Mouse (Mus musculus) forebrain, embryonic 10.5 days (tissue): ENCODE measurements at regions not wholly inside any gene's neighbourhood (a gene's known extent, or its start where the extent isn't known, plus 50 kb on each side); places are given as distances from the start of the nearest gene placed in this dataset.
A peak's percentile ranks its signal among the peaks of the same experiment; 100 is the strongest.

Experiments
- DNase-seq: peaks from one replicate; pipeline ENCODE4 v3.0.0-alpha.2; 2017; ENCODE audit warnings: low spot score; ENCODE audit errors: extremely low spot score
- H3K27ac ChIP-seq: fragments of 300-500 bp; sonication (generic); 2 replicates; pipeline ENCODE4 v1.5.1; 2016; ENCODE audit warnings: mild to moderate bottlenecking
- H3K27me3 ChIP-seq: fragments of 300-500 bp; sonication (generic); 2 replicates; pipeline ENCODE4 v1.6.1; 2016; ENCODE audit warnings: mild to moderate bottlenecking; ENCODE audit not compliant: poor library complexity, severe bottlenecking
- H3K36me3 ChIP-seq: fragments of 300-500 bp; sonication (generic); replicated peaks from 2 replicates; pipeline ENCODE4 v1.6.1; 2016; ENCODE audit warnings: mild to moderate bottlenecking, moderate library complexity
- H3K4me1 ChIP-seq: fragments of 300-500 bp; sonication (generic); 2 replicates; pipeline ENCODE4 v1.6.1; 2016
- H3K4me3 ChIP-seq: fragments of 300-500 bp; sonication (generic); 2 replicates; pipeline ENCODE4 v1.5.1; 2016; ENCODE audit warnings: mild to moderate bottlenecking, moderate library complexity
- H3K9me3 ChIP-seq: fragments of 300-500 bp; sonication (generic); 2 replicates; pipeline ENCODE4 v1.6.1; 2016; ENCODE audit warnings: mild to moderate bottlenecking, moderate library complexity
- WGBS: fragments of 180-500 bp; shearing (Covaris S2); methylation state at CpG from one replicate; pipeline ENCODE4 v1.1.7; 2016; 5-methylcytosine and 5-hydroxymethylcytosine counted together

- no peaks in the 10 kb centered on the region for H3K36me3 ChIP-seq
- no peaks in the 10 kb centered on the region for H3K9me3 ChIP-seq
- DNase-seq: no peak
- no peaks in the 10 kb centered on the region for H3K27me3 ChIP-seq
- no peak overlapping the region for H3K4me3 ChIP-seq
- no peak overlapping the region for H3K27ac ChIP-seq
- 79% methylated on average over 2 of the region's 2 CpGs for WGBS
- no peaks in the 10 kb centered on the region for H3K4me1 ChIP-seq
Measured at GRCm38 (mm10) chr14:9492228-9492627, 826.2 kb upstream of the 4930452B06Rik start.

DNA sequence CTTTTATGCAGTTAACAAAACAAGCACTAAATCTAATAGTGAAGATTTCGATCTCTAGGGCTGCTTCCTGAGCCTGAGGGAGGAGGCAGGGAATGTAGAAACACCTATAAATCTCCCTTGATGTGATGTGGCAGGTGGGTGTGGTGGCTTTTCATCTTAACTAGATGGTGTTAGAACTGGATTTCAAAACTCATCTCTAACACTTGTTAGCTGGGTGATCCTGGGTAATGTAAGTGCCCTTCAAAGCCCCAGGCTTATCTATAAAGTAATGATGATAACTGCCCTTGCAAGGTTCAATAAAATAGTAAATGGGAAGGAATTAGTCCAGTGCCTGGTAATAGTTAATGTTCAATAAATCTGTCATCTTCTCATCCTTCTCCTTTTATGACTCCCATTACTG, 822.5 kb upstream of the 4930452B06Rik start:
- no peaks in the 10 kb centered on the region for H3K27me3 ChIP-seq
- no peak for DNase-seq
- no peaks in the 10 kb centered on the region for H3K4me1 ChIP-seq
- H3K27ac ChIP-seq: no peak overlapping the region
- H3K9me3 ChIP-seq: no peaks in the 10 kb centered on the region
- H3K36me3 ChIP-seq: no peaks in the 10 kb centered on the region
- H3K4me3 ChIP-seq: no peak overlapping the region
- 63% methylated on average over 1 of the region's 1 CpGs for WGBS

DNA sequence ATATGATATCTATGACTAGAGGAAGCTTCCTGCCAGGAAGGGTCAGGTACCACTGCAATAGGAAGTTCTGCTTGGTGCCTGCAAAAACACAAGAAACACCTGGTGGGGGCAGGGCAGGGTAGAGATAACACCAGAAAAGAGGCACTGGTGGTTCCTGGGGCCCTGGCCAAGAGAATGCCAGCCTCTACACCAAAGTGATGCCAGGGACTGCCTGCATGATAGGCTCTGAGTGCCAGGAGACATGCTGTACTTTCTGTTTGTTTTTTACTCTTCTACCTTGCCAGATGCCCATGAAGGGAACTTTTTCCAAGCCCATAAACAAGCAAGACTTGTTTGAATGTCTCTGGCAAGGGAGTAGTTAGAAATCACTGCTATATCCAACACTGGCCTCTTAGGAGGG, 812.9 kb upstream of the 4930452B06Rik start:
- Histone ChIP-seq H3K27ac (no peak overlapping the region), H3K9me3 (no peaks in the 10 kb centered on the region), H3K36me3 (no peaks in the 10 kb centered on the region), H3K4me3 (no peak overlapping the region), H3K4me1 (peaks cover 7% of the 10 kb centered on the region), H3K27me3 (no peaks in the 10 kb centered on the region)
- no peak for DNase-seq

DNA sequence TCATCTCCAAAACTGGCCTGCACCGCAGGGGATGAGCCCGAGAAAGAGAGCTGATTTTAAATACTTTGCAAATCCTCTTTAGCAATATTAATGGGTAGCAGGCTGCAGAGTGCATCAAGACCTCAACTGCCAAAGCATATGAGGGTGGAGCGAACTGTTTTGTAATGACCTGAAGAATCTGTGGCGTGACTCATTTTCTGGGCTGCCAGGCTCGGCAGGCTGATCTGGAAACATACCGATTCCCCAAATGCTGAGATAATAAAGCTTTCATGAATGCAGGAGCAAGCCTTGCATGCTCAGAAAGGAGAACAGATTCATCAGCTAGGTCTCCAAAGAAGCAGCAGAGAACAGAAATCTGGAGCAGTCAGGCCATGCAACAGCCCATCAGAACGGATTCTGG, 809.1 kb upstream of the 4930452B06Rik start:
- no peaks in the 10 kb centered on the region for H3K36me3 ChIP-seq
- no peak overlapping the region for H3K4me3 ChIP-seq
- no peaks in the 10 kb centered on the region for H3K27me3 ChIP-seq
- no peak for DNase-seq
- H3K4me1 ChIP-seq: peaks cover 7% of the 10 kb centered on the region
- no peak overlapping the region for H3K27ac ChIP-seq
- H3K9me3 ChIP-seq: no peaks in the 10 kb centered on the region
- WGBS: 79% methylated on average over 7 of the region's 7 CpGs

- H3K9me3 ChIP-seq: no peaks in the 10 kb centered on the region
- no peak overlapping the region for H3K4me3 ChIP-seq
- no peak for DNase-seq
- no peak overlapping the region for H3K27ac ChIP-seq
- H3K36me3 ChIP-seq: no peaks in the 10 kb centered on the region
- H3K4me1 ChIP-seq: no peaks in the 10 kb centered on the region; the same call in 1 of the 2 replicates
- H3K27me3 ChIP-seq: no peaks in the 10 kb centered on the region
Measured at GRCm38 (mm10) chr14:9469686-9470085, 803.6 kb upstream of the 4930452B06Rik start.

DNA sequence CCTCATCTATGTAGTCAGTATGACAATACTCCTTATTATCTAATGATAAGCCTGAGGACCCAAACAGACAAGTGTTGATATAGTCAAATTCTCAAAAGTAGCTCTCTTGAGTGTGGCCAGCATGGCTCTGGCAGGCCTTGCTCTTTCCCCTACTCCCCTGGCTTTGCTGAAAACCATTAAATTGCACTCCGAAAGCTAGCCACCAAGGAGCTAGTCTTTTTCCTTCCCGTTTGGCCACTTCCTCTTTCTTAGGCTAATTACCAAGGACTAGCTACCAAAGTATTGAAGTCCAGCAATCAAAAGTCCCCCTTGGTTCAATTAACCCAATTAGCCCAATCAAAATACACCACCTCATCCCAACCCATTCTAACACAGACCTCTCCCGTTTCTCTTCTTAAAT, 802.6 kb upstream of the 4930452B06Rik start:
- Histone ChIP-seq H3K9me3 (no peaks in the 10 kb centered on the region), H3K27ac (no peak overlapping the region), H3K36me3 (no peaks in the 10 kb centered on the region), H3K27me3 (no peaks in the 10 kb centered on the region), H3K4me3 (no peak overlapping the region), H3K4me1 (no peaks in the 10 kb centered on the region; the same call in 1 of the 2 replicates)
- WGBS: 67% methylated on average over 3 of the region's 3 CpGs
- no peak for DNase-seq

DNA sequence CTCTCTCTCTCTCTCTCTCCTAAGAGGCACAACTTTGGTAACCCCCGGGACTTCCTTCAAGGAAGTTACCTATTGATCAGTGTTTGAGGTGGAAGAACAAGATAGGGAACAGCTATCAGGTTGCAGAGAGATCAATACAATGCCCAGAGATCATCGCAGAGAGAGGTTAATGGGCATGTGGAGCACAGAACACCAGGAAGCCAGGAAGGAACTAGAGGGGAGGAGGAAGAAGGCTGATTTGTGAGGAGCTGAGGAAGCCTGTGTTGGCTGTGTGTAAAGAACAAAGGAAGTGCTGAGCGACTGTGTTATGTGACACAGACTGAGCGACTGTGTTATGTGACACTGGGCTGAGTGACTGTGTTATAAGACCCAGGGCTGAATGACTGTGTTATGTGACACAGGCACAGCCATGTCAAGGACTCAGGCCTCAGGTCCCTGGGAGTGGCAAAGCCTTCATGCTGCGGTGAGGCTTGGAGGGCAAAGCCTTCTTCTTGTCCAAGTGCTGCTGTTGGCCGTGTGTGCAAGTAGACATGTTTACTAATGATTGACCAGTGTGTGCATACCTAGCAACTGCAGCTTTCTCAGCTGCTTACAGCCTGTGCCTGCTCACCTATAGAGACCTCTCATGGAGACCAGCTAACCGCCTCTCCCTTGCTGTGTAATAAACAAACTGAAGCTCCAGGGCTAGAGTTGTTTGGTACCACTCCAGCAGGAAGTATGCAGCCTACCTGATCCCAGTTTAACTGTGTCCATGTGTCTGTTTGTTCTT, 801.8 kb upstream of the 4930452B06Rik start:
- H3K27me3 ChIP-seq: no peaks in the 10 kb centered on the region
- DNase-seq: no peak
- H3K9me3 ChIP-seq: no peaks in the 10 kb centered on the region
- no peak overlapping the region for H3K4me3 ChIP-seq
- H3K36me3 ChIP-seq: no peaks in the 10 kb centered on the region
- peak overlapping the region; percentile 44 for H3K27ac ChIP-seq
- 70% methylated on average over 7 of the region's 7 CpGs for WGBS
- H3K4me1 ChIP-seq: no peaks in the 10 kb centered on the region; the same call in 1 of the 2 replicates

- H3K27me3 ChIP-seq: no peaks in the 10 kb centered on the region
- whole genome bisulfite sequencing: 91% methylated on average over 3 of the region's 3 CpGs
- H3K27ac ChIP-seq: no peak overlapping the region
- 0 out of 2 replicates have a peak, but pooled peaks cover 5% of the 10 kb centered on the region for H3K4me1 ChIP-seq
- H3K9me3 ChIP-seq: no peaks in the 10 kb centered on the region
- no peak overlapping the region for H3K4me3 ChIP-seq
- no peaks in the 10 kb centered on the region for H3K36me3 ChIP-seq
- no peak for DNase-seq
Measured at GRCm38 (mm10) chr14:9460006-9460405, 794.0 kb upstream of the 4930452B06Rik start.

GRCm38 (mm10) chr14:9458856-9459255, 792.8 kb upstream of the 4930452B06Rik start:
- Histone ChIP-seq H3K4me1 (0 out of 2 replicates have a peak, but pooled peaks cover 5% of the 10 kb centered on the region), H3K36me3 (no peaks in the 10 kb centered on the region), H3K4me3 (no peak overlapping the region), H3K27me3 (no peaks in the 10 kb centered on the region), H3K27ac (no peak overlapping the region), H3K9me3 (no peaks in the 10 kb centered on the region)
- DNase-seq: no peak
- 74% methylated on average over 2 of the region's 2 CpGs for WGBS

- no peaks in the 10 kb centered on the region for H3K27me3 ChIP-seq
- no peak for DNase-seq
- no peaks in the 10 kb centered on the region for H3K36me3 ChIP-seq
- no peaks in the 10 kb centered on the region for H3K9me3 ChIP-seq
- no peak overlapping the region for H3K27ac ChIP-seq
- H3K4me3 ChIP-seq: no peak overlapping the region
- 0 out of 2 replicates have a peak, but pooled peaks cover 5% of the 10 kb centered on the region for H3K4me1 ChIP-seq
Measured at GRCm38 (mm10) chr14:9457801-9458495, 791.9 kb upstream of the 4930452B06Rik start.

- 94% methylated on average over 5 of the region's 5 CpGs for WGBS
- DNase-seq: no peak
- no peak overlapping the region for H3K4me3 ChIP-seq
- H3K27me3 ChIP-seq: no peaks in the 10 kb centered on the region
- H3K27ac ChIP-seq: no peak overlapping the region
- H3K4me1 ChIP-seq: 0 out of 2 replicates have a peak, but pooled peaks cover 5% of the 10 kb centered on the region
- no peaks in the 10 kb centered on the region for H3K9me3 ChIP-seq
- no peaks in the 10 kb centered on the region for H3K36me3 ChIP-seq
Measured at GRCm38 (mm10) chr14:9455986-9456385, 789.9 kb upstream of the 4930452B06Rik start.

DNA sequence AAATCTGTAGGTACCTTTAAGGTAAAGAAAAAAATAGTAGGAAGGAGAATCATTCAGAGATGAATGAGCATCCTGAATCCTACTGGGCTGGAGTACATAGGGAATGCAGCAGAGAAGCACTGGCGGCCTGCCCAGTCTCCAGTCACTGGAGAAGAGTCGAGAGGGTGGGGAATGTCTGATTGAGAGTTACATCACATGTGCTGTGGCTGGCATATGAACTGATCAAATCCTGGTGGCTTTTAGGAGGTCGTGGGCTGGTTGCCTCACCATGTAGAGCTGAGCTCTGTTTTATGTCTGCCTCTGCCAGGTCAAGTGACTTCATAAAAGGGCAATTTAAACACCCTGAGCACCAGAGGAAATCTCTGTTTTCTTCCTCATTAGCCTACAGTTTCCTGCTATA, 783.9 kb upstream of the 4930452B06Rik start:
- no peak for DNase-seq
- WGBS: 70% methylated on average over 3 of the region's 3 CpGs

DNA sequence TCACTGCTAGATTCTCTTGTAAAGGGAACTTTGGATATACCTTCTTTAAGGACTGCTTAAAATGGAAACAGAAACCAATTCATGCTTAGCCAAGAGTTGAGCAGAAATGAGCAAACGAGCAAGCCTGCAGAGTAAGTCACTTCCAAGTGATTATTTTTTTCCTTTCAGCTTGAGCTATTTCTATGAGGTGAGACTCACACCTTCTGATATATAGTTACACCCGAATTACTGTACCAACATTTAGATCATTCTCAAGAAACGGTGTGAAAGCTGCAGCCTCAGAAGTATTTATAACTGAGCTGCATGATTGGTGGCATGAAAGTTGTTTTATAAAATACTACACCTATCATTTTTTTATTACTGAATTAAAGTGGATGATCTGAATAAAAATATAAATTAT, 771.9 kb upstream of the 4930452B06Rik start:
- 87% methylated on average over 3 of the region's 3 CpGs for WGBS
- Histone ChIP-seq H3K4me3 (no peak overlapping the region), H3K9me3 (no peaks in the 10 kb centered on the region), H3K27ac (no peak overlapping the region), H3K27me3 (no peaks in the 10 kb centered on the region), H3K36me3 (no peaks in the 10 kb centered on the region), H3K4me1 (no peaks in the 10 kb centered on the region)
- DNase-seq: no peak

More for the DNA sequence above, 783.9 kb upstream of the 4930452B06Rik start:
- H3K36me3 ChIP-seq: no peaks in the 10 kb centered on the region
- no peaks in the 10 kb centered on the region for H3K27me3 ChIP-seq
- no peaks in the 10 kb centered on the region for H3K9me3 ChIP-seq
- no peak overlapping the region for H3K27ac ChIP-seq
- no peaks in the 10 kb centered on the region; the same call in 1 of the 2 replicates for H3K4me1 ChIP-seq
- no peak overlapping the region for H3K4me3 ChIP-seq
